Mouse (Mus musculus): ENCODE data around the gene Clec12b.

The Clec12b gene

GRCm38 (mm10) chr6:129385774-129386173 lies at the start of gene Clec12b:
TSS of gene Clec12b (minus strand) at chr6:129385874.
- no peak for DNase-seq (ENCODE audit: low spot score)

- no peak for DNase-seq (ENCODE audit: low spot score)
These were observed 48.6 kb upstream of the Clec12b start for GRCm38 (mm10) chr6:129434239-129434638.

GRCm38 (mm10) chr6:129427281-129427680 lies 41.6 kb upstream of the Clec12b start:
- DNase-seq (ENCODE audit: low spot score): no peak

GRCm38 (mm10) chr6:129425812-129426211 lies 40.1 kb upstream of the Clec12b start:
- DNase-seq (ENCODE audit: low spot score): no peak

- DNase-seq (ENCODE audit: low spot score): no peak
These were observed 39.5 kb upstream of the Clec12b start for GRCm38 (mm10) chr6:129425217-129425616.

- peak; percentile 87 for DNase-seq (ENCODE audit: low spot score)
These were observed 38.0 kb upstream of the Clec12b start for GRCm38 (mm10) chr6:129423734-129424072.

- no peak for DNase-seq (ENCODE audit: low spot score)
These were observed 37.5 kb upstream of the Clec12b start for GRCm38 (mm10) chr6:129423040-129423733.

- no peak for DNase-seq (ENCODE audit: low spot score)
These were observed 36.6 kb upstream of the Clec12b start for GRCm38 (mm10) chr6:129422311-129422710.

GRCm38 (mm10) chr6:129414177-129414576 lies 28.5 kb upstream of the Clec12b start:
- DNase-seq (ENCODE audit: low spot score): no peak

- no peak for DNase-seq (ENCODE audit: low spot score)
These were observed 22.9 kb upstream of the Clec12b start, which contains the start of gene Clec9a for GRCm38 (mm10) chr6:129408562-129408961. TSS of gene Clec9a (plus strand) at chr6:129408862.

- DNase-seq (ENCODE audit: low spot score): no peak
These were observed 21.6 kb upstream of the Clec12b start for GRCm38 (mm10) chr6:129407324-129407723.

GRCm38 (mm10) chr6:129405999-129406398 lies 20.3 kb upstream of the Clec12b start:
- no peak for DNase-seq (ENCODE audit: low spot score)

- DNase-seq (ENCODE audit: low spot score): no peak
These were observed 17.7 kb upstream of the Clec12b start for GRCm38 (mm10) chr6:129403391-129403790.

GRCm38 (mm10) chr6:129402404-129402803 lies 16.7 kb upstream of the Clec12b start:
- no peak for DNase-seq (ENCODE audit: low spot score)

- no peak for DNase-seq (ENCODE audit: low spot score)
These were observed 14.3 kb upstream of the Clec12b start for GRCm38 (mm10) chr6:129399945-129400344.

- DNase-seq (ENCODE audit: low spot score): no peak
These were observed 11.3 kb upstream of the Clec12b start, which contains the start of gene Clec1b for GRCm38 (mm10) chr6:129396997-129397396. TSS of gene Clec1b (plus strand) at chr6:129397297.

- DNase-seq (ENCODE audit: low spot score): no peak
These were observed 8.1 kb upstream of the Clec12b start for GRCm38 (mm10) chr6:129393732-129394131.

- no peak for DNase-seq (ENCODE audit: low spot score)
These were observed 7.5 kb upstream of the Clec12b start for GRCm38 (mm10) chr6:129393087-129393720.

GRCm38 (mm10) chr6:129385000-129385399 lies 674 bp downstream of the Clec12b start:
- DNase-seq (ENCODE audit: low spot score): no peak

- no peak for DNase-seq (ENCODE audit: low spot score)
These were observed 2.2 kb downstream of the Clec12b start for GRCm38 (mm10) chr6:129383466-129383865.

GRCm38 (mm10) chr6:129381736-129382135 lies 3.9 kb downstream of the Clec12b start:
- no peak for DNase-seq (ENCODE audit: low spot score)

GRCm38 (mm10) chr6:129380454-129380853 lies 5.2 kb downstream of the Clec12b start:
- DNase-seq (ENCODE audit: low spot score): no peak

- DNase-seq (ENCODE audit: low spot score): no peak
These were observed 10.7 kb downstream of the Clec12b start for GRCm38 (mm10) chr6:129374937-129375471.
